Mouse (Mus musculus): ENCODE measurements around the gene Rexo4. TPM values are rescaled to one million over a fixed set of nuclear protein-coding genes. Genes with fewer than 3 reads are reported as not detected.

The Rexo4 gene
- total RNA-seq, 4 experiments from 2014 or later, result 10.5 to 15.1 (median 13.1) TPM

- DNase-seq (ENCODE audit: low spot score), result peak; percentile 99
These were observed 53.8 kb downstream of the Rexo4 start, which contains the start of the genes Med22 and Rpl7a for GRCm38 (mm10) chr2:26910124-26910993. TSS of gene Med22 (minus strand) at chr2:26910677. TSS of gene Rpl7a (plus strand) at chr2:26910764.

DNA sequence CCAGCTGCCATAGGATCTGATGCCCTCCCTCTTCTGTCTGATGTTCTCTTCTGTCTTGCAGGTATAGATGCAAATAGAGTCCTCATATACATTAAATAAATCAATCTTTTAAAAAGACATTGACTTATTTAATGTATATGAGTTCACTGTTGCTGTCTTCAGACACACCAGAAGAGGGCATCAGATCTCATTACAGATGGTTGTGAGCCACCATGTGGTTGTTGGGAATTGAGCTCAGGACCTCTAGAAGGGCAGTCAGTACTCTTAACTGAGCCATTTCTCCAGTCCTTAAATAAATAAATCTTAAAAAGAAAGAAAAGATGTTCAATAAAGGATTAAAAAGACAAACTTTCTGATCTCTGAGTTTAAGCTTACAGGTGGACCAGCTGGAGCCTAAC lies 54.8 kb downstream of the Rexo4 start:
- DNase-seq (ENCODE audit: low spot score), result no peak

DNA sequence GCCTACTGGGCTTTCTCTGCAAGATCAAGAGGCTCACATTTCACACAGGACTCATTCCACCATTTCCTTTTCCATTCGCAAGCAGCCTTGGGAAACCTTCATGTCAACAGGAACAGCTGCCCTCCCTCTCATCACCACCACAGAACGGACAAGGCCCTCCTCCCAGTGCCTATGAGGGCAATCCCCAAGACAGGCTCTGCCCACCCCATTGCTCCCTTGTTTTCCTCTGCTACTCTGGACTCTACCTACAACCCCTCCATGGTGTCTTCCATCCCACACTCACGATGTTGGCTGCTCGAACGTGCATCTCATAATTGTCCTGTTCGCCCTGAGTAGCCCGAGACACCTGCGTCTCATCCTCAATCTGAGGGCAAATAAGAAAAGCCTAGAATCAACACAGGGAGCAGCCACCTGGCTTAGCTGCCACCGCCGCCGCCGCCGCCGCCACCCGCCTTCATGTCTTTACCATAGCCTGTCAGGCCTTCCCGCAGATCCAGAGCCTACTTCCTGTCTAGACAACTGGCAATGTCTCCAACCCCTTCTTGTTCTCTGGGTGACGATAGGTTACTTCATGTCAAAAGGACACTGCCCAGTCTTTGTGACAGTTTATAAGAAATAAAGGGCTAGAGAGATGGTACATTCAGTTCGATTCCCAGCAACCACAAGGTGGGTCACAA lies 55.3 kb downstream of the Rexo4 start:
- no peak for DNase-seq (ENCODE audit: low spot score)

DNA sequence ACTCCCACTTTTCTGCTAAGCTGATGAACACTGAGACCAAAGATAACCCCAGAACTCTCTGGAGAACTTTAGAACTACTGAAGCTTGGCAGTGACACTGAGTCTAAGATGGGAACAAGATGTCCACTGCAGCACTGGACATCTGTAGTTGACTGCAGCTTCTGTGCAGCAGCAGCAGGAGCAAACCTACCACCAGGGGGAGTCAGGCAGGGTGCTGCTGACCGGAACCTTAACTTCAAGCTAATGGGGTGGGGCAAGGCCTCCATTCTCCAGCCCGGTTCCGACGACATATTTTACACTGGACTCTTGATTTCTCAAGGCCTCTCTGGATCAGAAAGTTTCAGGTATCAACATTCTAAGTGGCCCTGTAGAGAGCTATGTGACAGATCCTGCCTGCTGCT lies 57.1 kb downstream of the Rexo4 start:
- DNase-seq (ENCODE audit: low spot score), result peak; percentile 28

DNA sequence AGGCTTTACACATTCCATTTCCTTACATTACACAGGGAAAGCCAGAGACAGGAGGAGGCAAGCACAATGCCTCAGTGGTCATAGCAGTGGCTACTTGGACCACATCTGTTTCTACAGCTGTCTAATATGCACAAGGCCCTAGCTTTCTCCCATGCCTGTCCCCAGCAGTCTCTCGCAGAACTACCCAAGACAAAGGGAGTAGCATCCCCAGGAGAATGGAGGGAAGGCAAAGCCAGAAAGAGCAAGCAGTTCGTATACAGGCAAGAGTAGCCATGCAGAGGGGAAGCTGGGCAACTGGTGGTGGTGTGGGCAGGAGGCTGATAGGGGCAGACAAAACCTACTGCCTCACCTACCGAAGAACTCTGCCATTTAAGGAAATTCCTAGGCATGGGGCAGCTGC lies 57.8 kb downstream of the Rexo4 start:
- no peak for DNase-seq (ENCODE audit: low spot score)

- no peak for DNase-seq (ENCODE audit: low spot score)
These were observed 58.2 kb downstream of the Rexo4 start for GRCm38 (mm10) chr2:26905936-26906335.

Other genes starting within 250 kb of the Rexo4 start
- gene Abo, start 99.4 kb downstream of the Rexo4 start, total RNA-seq (2022), result not detected
- 10 to 100 TPM; 11.0 to 13.7 (median 12.1) TPM for gene Surf6, start 61.5 kb downstream of the Rexo4 start, total RNA-seq (2022)
- 10 to 100 TPM; 24.2 to 26.9 (median 24.8) TPM for gene Med22, start 53.7 kb downstream of the Rexo4 start, total RNA-seq (2022)
- gene Rpl7a, start 53.6 kb downstream of the Rexo4 start, total RNA-seq (2022), result 100 to 1,000 TPM; 268 to 317 (median 304) TPM
- gene Surf2, start 48.0 kb downstream of the Rexo4 start, total RNA-seq (2022), result 10 to 100 TPM; 15.0 to 21.4 (median 17.0) TPM
- 10 to 100 TPM; 58.5 to 70.1 (median 64.5) TPM for gene Surf1, start 47.9 kb downstream of the Rexo4 start, total RNA-seq (2022)
- gene Surf4, start 30.5 kb downstream of the Rexo4 start, total RNA-seq (2022), result 10 to 100 TPM; 85.4 to 92.1 (median 86.7) TPM
- gene Stkld1, start 30.3 kb downstream of the Rexo4 start, total RNA-seq (2022), result not detected
- not detected for gene Adamts13, start 9.0 kb upstream of the Rexo4 start, total RNA-seq (2022)
- 10 to 100 TPM; 44.4 to 51.6 (median 48.5) TPM for gene Cacfd1, start 45.5 kb upstream of the Rexo4 start, total RNA-seq (2022)
- 1 to 10 TPM in 1 of 4 experiments, under 1 TPM in 3; 0.27 to 1.5 (median 0.56) TPM for gene Slc2a6, start 63.6 kb upstream of the Rexo4 start, total RNA-seq (2022)
- gene Mymk, start 107.8 kb upstream of the Rexo4 start, total RNA-seq (2022), result not detected
- 1 to 10 TPM; 4.4 to 6.6 (median 5.1) TPM for gene Adamtsl2, start 115.0 kb upstream of the Rexo4 start, total RNA-seq (2022)
- gene Fam163b, start 178.1 kb upstream of the Rexo4 start, total RNA-seq (2022), result under 1 TPM; 0.27 to 0.63 (median 0.48) TPM
- 1 to 10 TPM; 1.5 to 3.4 (median 1.8) TPM for gene Dbh, start 200.8 kb upstream of the Rexo4 start, total RNA-seq (2022)